Mouse (Mus musculus) CD4-positive, CD25-positive, alpha-beta regulatory T cell, adult 9 weeks (primary cell): ENCODE results near the gene Pex11g. TPM values are rescaled to one million over a fixed set of nuclear protein-coding genes. Genes with fewer than 3 reads are reported as not detected.

ENCODE experiments used
- polyA plus RNA-seq: library from polyadenylated mRNA; unstranded; fragments of 100-300 nt; shearing (Covaris generic); gene quantifications from one replicate; pipeline ENCODE4 v1.2.1, GENCODE M21; 2017

Gene Pex11g
- polyA plus RNA-seq, result 6.5 TPM

GRCm38 (mm10) chr8:3467006-3467885 is at the start of gene Pex11g:
Gene Pex11g (minus strand): TSS chr8:3467680.

GRCm38 (mm10) chr8:3515260-3515671 is 47.8 kb upstream of the Pex11g start, which contains the start of gene Pnpla6:
Gene Pnpla6 (plus strand): TSS chr8:3515384.

GRCm38 (mm10) chr8:3500235-3501090 is 33.0 kb upstream of the Pex11g start, which contains the start of gene Mcoln1:
Gene Mcoln1 (plus strand): TSS chr8:3500457.

GRCm38 (mm10) chr8:3492901-3493844 is 25.7 kb upstream of the Pex11g start, which contains the start of gene Zfp358:
Gene Zfp358 (plus strand): TSS chr8:3493138.

GRCm38 (mm10) chr8:3470562-3470961 is 3.1 kb upstream of the Pex11g start, which contains the start of gene Tex45:
Gene Tex45 (plus strand): TSS chr8:3470862.

Other genes with a start within 250 kb of the Pex11g start
- gene Insr, start 188.1 kb downstream of the Pex11g start, polyA plus RNA-seq, result 25.0 TPM
- gene A430078G23Rik, start 114.3 kb downstream of the Pex11g start, polyA plus RNA-seq, result 82.3 TPM
- 47.6 TPM for gene Arhgef18, start 74.7 kb downstream of the Pex11g start, polyA plus RNA-seq
- not detected for gene Tex45, start 3.2 kb upstream of the Pex11g start, polyA plus RNA-seq
- 3.1 TPM for gene Zfp358, start 25.5 kb upstream of the Pex11g start, polyA plus RNA-seq
- 20.7 TPM for gene Mcoln1, start 32.8 kb upstream of the Pex11g start, polyA plus RNA-seq
- 55.6 TPM for gene Pnpla6, start 47.7 kb upstream of the Pex11g start, polyA plus RNA-seq
- gene C330021F23Rik, start 100.3 kb upstream of the Pex11g start, polyA plus RNA-seq, result not detected
- gene Camsap3, start 119.6 kb upstream of the Pex11g start, polyA plus RNA-seq, result 0.06 TPM
- 139 TPM for gene Xab2, start 153.6 kb upstream of the Pex11g start, polyA plus RNA-seq
- gene Pet100, start 153.9 kb upstream of the Pex11g start, polyA plus RNA-seq, result 142 TPM
- not detected for gene Pcp2, start 157.9 kb upstream of the Pex11g start, polyA plus RNA-seq
- gene Stxbp2, start 163.3 kb upstream of the Pex11g start, polyA plus RNA-seq, result 252 TPM
- not detected for gene Retn, start 188.1 kb upstream of the Pex11g start, polyA plus RNA-seq
- not detected for gene Mcemp1, start 198.1 kb upstream of the Pex11g start, polyA plus RNA-seq
- not detected for gene Fcor, start 204.7 kb upstream of the Pex11g start, polyA plus RNA-seq
- 38.9 TPM for gene Trappc5, start 208.6 kb upstream of the Pex11g start, polyA plus RNA-seq
- 1.1 TPM for gene Fcer2a, start 226.5 kb upstream of the Pex11g start, polyA plus RNA-seq